ENCODE assay signal across 18 mouse cellular contexts in genomic region chr2:131863472-131863871, GRCm38 (mm10). TPM values are rescaled to one million over a fixed set of nuclear protein-coding genes. Genes with fewer than 3 reads are reported as not detected.
DNase-seq lines count a peak whose midpoint lies in the region; ATAC-seq and TF ChIP-seq lines count a peak whose summit lies in the region.
"Had no signal": no experiment of that assay in that cellular context is flagged by ENCODE, and none has a peak within 500 bp of the region (broad histone marks: within the 10 kb centered on the region; RNA-seq: fewer than 3 reads in every experiment).

No protein-coding gene starts in this region.

- H3K36me3 ChIP-seq in heart, embryonic 11.5 days (ENCODE audit: control insufficient read depth, insufficient read depth, low read length), result no peaks in the 10 kb centered on the region
- H3K36me3 ChIP-seq: embryonic facial prominence, embryonic 15.5 days; intestine, embryonic 15.5 days; midbrain, embryonic 12.5 days had no signal

- intact Hi-C loops in left cerebral cortex, adult 2 months (cut with DNase I), result no loop called here
- intact Hi-C loops in left cerebral cortex, postnatal 4 days (cut with DNase I), result no loop called here

- no peaks in the 10 kb centered on the region for H3K4me1 ChIP-seq in heart, embryonic 11.5 days (ENCODE audit: control insufficient read depth, insufficient read depth, low read length)
- H3K4me1 ChIP-seq: embryonic facial prominence, embryonic 15.5 days; intestine, embryonic 15.5 days had no signal

- H3K9me3 ChIP-seq in heart, embryonic 11.5 days (replicated peaks; ENCODE audit: control insufficient read depth, low read length), result no peaks in the 10 kb centered on the region
- H3K9me3 ChIP-seq: embryonic facial prominence, embryonic 15.5 days; intestine, embryonic 15.5 days; midbrain, embryonic 12.5 days had no signal

- peak; percentile 36 for DNase-seq in adrenal gland, adult 8-10 months
- no peak for DNase-seq in adrenal gland, postnatal 4 days (ENCODE audit: low spot score in 2 of 2)
- no peak for DNase-seq in left cerebral cortex, adult 2 months (ENCODE audit: extremely low spot score in 1 of 2, low spot score in 2 of 2)
- DNase-seq in left cerebral cortex, postnatal 4 days, result no peak
- peak; percentile 57 for DNase-seq in right cerebral cortex, adult 18-20 months
- DNase-seq in right cerebral cortex, postnatal 4 days, result no peak
- no peak for DNase-seq in ovary, postnatal 36 days (ENCODE audit: low spot score)
- DNase-seq: cerebellum, adult 9-10 months; gastrocnemius, postnatal 25 days; heart, postnatal 14 days had no signal

- no peak for ATAC-seq in heart, embryonic 11.5 days (replicated peaks; ENCODE audit: insufficient number of reproducible peaks, low FRiP score, low TSS enrichment)
- ATAC-seq: intestine, embryonic 15.5 days had no signal

- no peak overlapping the region for H3K9ac ChIP-seq in heart, embryonic 11.5 days (ENCODE audit: low read depth, low read length)
- H3K9ac ChIP-seq: embryonic facial prominence, embryonic 15.5 days; intestine, embryonic 15.5 days; midbrain, embryonic 12.5 days had no signal

- WGBS in heart, embryonic 11.5 days (ENCODE audit: insufficient replicate concordance), result 48% methylated on average over 3 of the region's 3 CpGs

- no peak for TF ChIP-seq CTCF in left cerebral cortex, adult 2 months (IDR thresholded peaks at IDR 0.05)

- no peaks in the 10 kb centered on the region for H3K27me3 ChIP-seq in heart, embryonic 11.5 days (ENCODE audit: control insufficient read depth, insufficient read depth, low read length)
- H3K27me3 ChIP-seq: embryonic facial prominence, embryonic 15.5 days; intestine, embryonic 15.5 days; midbrain, embryonic 12.5 days had no signal

- H3K4me2 ChIP-seq in heart, embryonic 11.5 days, result no peak overlapping the region
- H3K4me2 ChIP-seq: embryonic facial prominence, embryonic 15.5 days; intestine, embryonic 15.5 days; midbrain, embryonic 12.5 days had no signal

- H3K4me3 ChIP-seq in left cerebral cortex, adult 2 months, result no peak overlapping the region
- H3K4me3 ChIP-seq in heart, embryonic 11.5 days (ENCODE audit: low read depth, low read length), result no peak overlapping the region
- H3K4me3 ChIP-seq: embryonic facial prominence, embryonic 15.5 days; intestine, embryonic 15.5 days; midbrain, embryonic 12.5 days had no signal

- H3K27ac ChIP-seq in left cerebral cortex, adult 2 months, result peak overlapping the region; percentile 73
- H3K27ac ChIP-seq in heart, embryonic 11.5 days (ENCODE audit: low read depth, low read length), result no peak overlapping the region
- H3K27ac ChIP-seq: embryonic facial prominence, embryonic 15.5 days; intestine, embryonic 15.5 days; kidney, postnatal 0 days; midbrain, embryonic 12.5 days had no signal

RNA-seq across cellular contexts. Expression of gene Erv3, which starts 3.9 kb away (rescaled TPM):
- not detected for total RNA-seq in adrenal gland, adult 8-10 months (2022)
- not detected for total RNA-seq in adrenal gland, postnatal 4 days (2021)
- total RNA-seq in left cerebral cortex, adult 2 months (2021), result under 1 TPM; 0.09 to 0.19 TPM
- total RNA-seq in left cerebral cortex, postnatal 4 days (2021), result not detected
- not detected in 2 replicates for polyA plus RNA-seq in heart, embryonic 11.5 days (2014; fragmentation: Nextera tagmentation; extraction: Ambion mirVana)
- total RNA-seq: gastrocnemius, postnatal 25 days; heart, postnatal 14 days had no signal
- polyA plus RNA-seq: intestine, embryonic 15.5 days; kidney, postnatal 0 days; liver, embryonic 16.5 days; midbrain, embryonic 12.5 days; small intestine, adult 2 months had no signal

RNA-seq across cellular contexts. Expression of gene Prnp, which starts 46.3 kb away (rescaled TPM):
- 100 to 1,000 TPM in 3 of 4 experiments, 10 to 100 TPM in 1; 98.3 to 196 (median 146) TPM for total RNA-seq in adrenal gland, adult 8-10 months (2022)
- 10 to 100 TPM; 69.2 to 71.6 TPM for total RNA-seq in adrenal gland, postnatal 4 days (2021)
- 100 to 1,000 TPM; 748 to 772 TPM for total RNA-seq in left cerebral cortex, adult 2 months (2021)
- total RNA-seq in left cerebral cortex, postnatal 4 days (2021), result 100 to 1,000 TPM; 227 to 254 TPM
- 47.0 and 53.2 TPM in 2 replicates for polyA plus RNA-seq in heart, embryonic 11.5 days (2014; fragmentation: Nextera tagmentation; extraction: Ambion mirVana)

RNA-seq across cellular contexts. Expression of gene Prn, which starts 46.3 kb away (rescaled TPM):
- total RNA-seq in adrenal gland, adult 8-10 months (2022), result not detected
- not detected for total RNA-seq in adrenal gland, postnatal 4 days (2021)
- total RNA-seq in left cerebral cortex, adult 2 months (2021), result under 1 TPM in 1 of 2 experiments, not detected in 1; 0.20 TPM
- 1 to 10 TPM in 1 of 2 experiments, not detected in 1; 1.1 TPM for total RNA-seq in left cerebral cortex, postnatal 4 days (2021)
- polyA plus RNA-seq in heart, embryonic 11.5 days (2014; fragmentation: Nextera tagmentation; extraction: Ambion mirVana), result not detected in 2 replicates
- polyA plus RNA-seq: embryonic facial prominence, embryonic 15.5 days; frontal cortex, adult 2 months; liver, embryonic 16.5 days; midbrain, embryonic 12.5 days; small intestine, adult 2 months had no signal

Comparison
In these comparisons a context has a peak if more than half of its experiments do, and no peak if none do; other contexts are left out.
1. DNase-seq: peak in adrenal gland, adult 8-10 months (single experiment) and right cerebral cortex, adult 18-20 months (single experiment); none in adrenal gland, postnatal 4 days (0 of 2), left cerebral cortex, adult 2 months (0 of 2), left cerebral cortex, postnatal 4 days (single experiment), right cerebral cortex, postnatal 4 days (single experiment) and ovary, postnatal 36 days (single experiment).